Mouse (Mus musculus) kidney, adult 8-10 months (tissue): ENCODE measurements at regions not wholly inside any gene's neighbourhood (a gene's known extent, or its start where the extent isn't known, plus 50 kb on each side); places are given as distances from the start of the nearest gene placed in this dataset.

ENCODE experiments used
- DNase-seq, 2 experiments: peaks; one replicate each; pipeline ENCODE4 v3.0.0; 2022

DNA sequence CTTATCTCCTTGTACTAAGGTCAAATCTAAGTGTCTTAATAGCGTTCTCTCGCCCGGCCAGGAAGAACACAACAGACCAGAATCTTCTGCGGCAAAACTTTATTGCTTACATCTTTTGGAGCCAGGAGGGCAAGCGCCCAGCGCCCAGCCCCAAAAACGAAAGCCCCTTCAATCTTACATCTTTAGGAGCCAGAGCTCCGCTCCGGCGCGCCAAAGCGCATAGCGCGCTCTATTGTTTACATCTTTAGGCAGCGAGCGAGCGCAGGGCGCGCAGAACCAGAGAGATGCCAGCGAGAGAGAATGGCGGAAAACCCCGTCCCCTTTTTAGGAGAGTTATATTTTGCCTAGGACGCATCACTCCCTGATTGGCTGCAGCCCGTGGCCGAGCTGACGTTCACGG, 373.2 kb upstream of the Gm21477 start:
- peak in 1 of 2 experiments; percentile 0 for DNase-seq
